Mouse (Mus musculus): ENCODE measurements around the gene Parp1. TPM values are rescaled to one million over a fixed set of nuclear protein-coding genes. Genes with fewer than 3 reads are reported as not detected.

Parp1 gene
- polyA plus RNA-seq (2012; rRNA removed): 58.1 and 63.1 TPM in 2 replicates

- peak within 1 kb of the TSS; percentile 89 for H3K4me3 ChIP-seq (replicated peaks; ENCODE audit: insufficient read depth, low read depth, low read length)
- peak; percentile 96 to 97 for DNase-seq
- WGBS: under 1% methylated on average over 67 of the region's 67 CpGs
- TF ChIP-seq CTCF (IDR thresholded peaks at IDR 0.05; ENCODE audit: borderline replicate concordance, insufficient read depth, low read depth, low read length): no peak
- TF ChIP-seq POLR2A (IDR thresholded peaks at IDR 0.05; ENCODE audit: borderline replicate concordance, insufficient read depth, low read length): peak; percentile 69; the same call in 1 of the 2 replicates
- peak within 1 kb of the TSS; percentile 60 for H3K27ac ChIP-seq (ENCODE audit: insufficient read depth, low read length)
- H3K27me3 ChIP-seq (ENCODE audit: control insufficient read depth, insufficient read depth, low read length): no peaks in the 10 kb centered on the region
- H3K4me1 ChIP-seq (ENCODE audit: control insufficient read depth, insufficient read depth, low read length): peaks cover 5% of the 10 kb centered on the region; the same call in 1 of the 2 replicates
These were observed at the start of gene Parp1 for GRCm38 (mm10) chr1:180568761-180569452. Gene Parp1 (plus strand): TSS chr1:180568924.

DNA sequence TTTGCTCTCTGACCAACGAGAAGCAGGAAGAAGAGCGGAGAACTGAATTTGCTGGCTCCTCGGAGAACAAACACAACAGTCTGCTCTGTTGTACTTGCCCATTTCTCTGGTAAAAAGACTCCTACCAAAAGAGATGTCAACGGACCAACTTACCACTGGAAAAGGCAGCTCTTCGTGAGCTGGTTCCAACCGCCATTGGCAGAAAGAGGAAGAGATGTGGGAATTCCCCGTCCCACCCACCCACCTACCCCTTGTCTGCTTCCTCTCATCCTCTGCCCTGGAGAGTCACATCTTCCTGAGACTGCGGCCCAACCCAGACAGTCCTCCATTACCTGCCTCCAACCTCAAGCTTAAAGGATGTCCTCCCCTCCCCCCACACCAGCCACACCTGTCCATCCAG, 49.2 kb upstream of the Parp1 start:
- TF ChIP-seq POLR2A (IDR thresholded peaks at IDR 0.05; ENCODE audit: borderline replicate concordance, insufficient read depth, low read length) (no peak), CTCF (IDR thresholded peaks at IDR 0.05; ENCODE audit: borderline replicate concordance, insufficient read depth, low read depth, low read length) (no peak)
- Histone ChIP-seq H3K27me3 (ENCODE audit: control insufficient read depth, insufficient read depth, low read length) (no peaks in the 10 kb centered on the region), H3K4me1 (ENCODE audit: control insufficient read depth, insufficient read depth, low read length) (peaks cover 9% of the 10 kb centered on the region), H3K4me3 (replicated peaks; ENCODE audit: insufficient read depth, low read depth, low read length) (no peak overlapping the region), H3K27ac (ENCODE audit: insufficient read depth, low read length) (no peak overlapping the region)
- WGBS: 95% methylated on average over 8 of the region's 8 CpGs
- DNase-seq: no peak

GRCm38 (mm10) chr1:180520190-180520589, 48.5 kb upstream of the Parp1 start:
- no peak overlapping the region for H3K27ac ChIP-seq (ENCODE audit: insufficient read depth, low read length)
- 11% methylated on average over 7 of the region's 7 CpGs for WGBS
- no peaks in the 10 kb centered on the region for H3K27me3 ChIP-seq (ENCODE audit: control insufficient read depth, insufficient read depth, low read length)
- no peak overlapping the region for H3K4me3 ChIP-seq (replicated peaks; ENCODE audit: insufficient read depth, low read depth, low read length)
- H3K4me1 ChIP-seq (ENCODE audit: control insufficient read depth, insufficient read depth, low read length): peaks cover 13% of the 10 kb centered on the region
- TF ChIP-seq CTCF (IDR thresholded peaks at IDR 0.05; ENCODE audit: borderline replicate concordance, insufficient read depth, low read depth, low read length): no peak
- no peak for TF ChIP-seq POLR2A (IDR thresholded peaks at IDR 0.05; ENCODE audit: borderline replicate concordance, insufficient read depth, low read length)
- no peak for DNase-seq

- WGBS: 96% methylated on average over 2 of the region's 2 CpGs
- H3K4me3 ChIP-seq (replicated peaks; ENCODE audit: insufficient read depth, low read depth, low read length): no peak overlapping the region
- peaks cover 22% of the 10 kb centered on the region for H3K4me1 ChIP-seq (ENCODE audit: control insufficient read depth, insufficient read depth, low read length)
- TF ChIP-seq CTCF (IDR thresholded peaks at IDR 0.05; ENCODE audit: borderline replicate concordance, insufficient read depth, low read depth, low read length) (no peak), POLR2A (IDR thresholded peaks at IDR 0.05; ENCODE audit: borderline replicate concordance, insufficient read depth, low read length) (no peak)
- DNase-seq: no peak
- H3K27ac ChIP-seq (ENCODE audit: insufficient read depth, low read length): no peak overlapping the region
- H3K27me3 ChIP-seq (ENCODE audit: control insufficient read depth, insufficient read depth, low read length): no peaks in the 10 kb centered on the region
These were observed 45.4 kb upstream of the Parp1 start for GRCm38 (mm10) chr1:180523320-180523719.

GRCm38 (mm10) chr1:180525301-180525700, 43.4 kb upstream of the Parp1 start:
- Histone ChIP-seq H3K27me3 (ENCODE audit: control insufficient read depth, insufficient read depth, low read length) (no peaks in the 10 kb centered on the region), H3K27ac (ENCODE audit: insufficient read depth, low read length) (peak overlapping the region; percentile 39; the same call in 1 of the 2 replicates), H3K4me3 (replicated peaks; ENCODE audit: insufficient read depth, low read depth, low read length) (no peak overlapping the region), H3K4me1 (ENCODE audit: control insufficient read depth, insufficient read depth, low read length) (peaks cover 20% of the 10 kb centered on the region)
- TF ChIP-seq POLR2A (IDR thresholded peaks at IDR 0.05; ENCODE audit: borderline replicate concordance, insufficient read depth, low read length): no peak
- TF ChIP-seq CTCF (IDR thresholded peaks at IDR 0.05; ENCODE audit: borderline replicate concordance, insufficient read depth, low read depth, low read length): no peak
- DNase-seq: peak; percentile 62 to 84
- WGBS: 3% methylated on average over 1 of the region's 1 CpGs

DNA sequence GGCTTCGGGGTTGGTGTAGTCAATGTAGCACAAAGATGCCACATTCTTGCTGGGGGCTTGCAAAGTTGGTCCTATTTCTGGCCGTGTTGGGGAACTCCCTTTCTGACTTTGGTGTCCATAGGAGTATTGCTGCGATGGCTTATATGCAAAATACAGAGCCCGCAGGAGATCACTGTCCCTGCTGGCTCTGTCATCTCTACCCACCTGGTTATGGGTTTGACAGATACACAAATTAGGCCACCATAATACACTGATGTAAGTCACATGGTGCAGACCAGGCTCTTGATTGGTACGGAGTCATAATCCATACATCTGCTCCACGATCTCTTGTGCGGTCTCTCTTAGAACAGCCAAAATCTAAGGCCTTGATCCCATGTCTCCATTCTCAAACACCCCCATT, 38.9 kb upstream of the Parp1 start:
- TF ChIP-seq CTCF (IDR thresholded peaks at IDR 0.05; ENCODE audit: borderline replicate concordance, insufficient read depth, low read depth, low read length) (no peak), POLR2A (IDR thresholded peaks at IDR 0.05; ENCODE audit: borderline replicate concordance, insufficient read depth, low read length) (no peak)
- no peak overlapping the region for H3K27ac ChIP-seq (ENCODE audit: insufficient read depth, low read length)
- H3K4me1 ChIP-seq (ENCODE audit: control insufficient read depth, insufficient read depth, low read length): peaks cover 17% of the 10 kb centered on the region
- no peak for DNase-seq
- H3K4me3 ChIP-seq (replicated peaks; ENCODE audit: insufficient read depth, low read depth, low read length): no peak overlapping the region
- 94% methylated on average over 7 of the region's 7 CpGs for WGBS
- H3K27me3 ChIP-seq (ENCODE audit: control insufficient read depth, insufficient read depth, low read length): no peaks in the 10 kb centered on the region

- no peak for TF ChIP-seq POLR2A (IDR thresholded peaks at IDR 0.05; ENCODE audit: borderline replicate concordance, insufficient read depth, low read length)
- peak; percentile 35; the same call in 1 of the 2 replicates for TF ChIP-seq CTCF (IDR thresholded peaks at IDR 0.05; ENCODE audit: borderline replicate concordance, insufficient read depth, low read depth, low read length)
- Histone ChIP-seq H3K4me1 (ENCODE audit: control insufficient read depth, insufficient read depth, low read length) (peaks cover 12% of the 10 kb centered on the region), H3K27me3 (ENCODE audit: control insufficient read depth, insufficient read depth, low read length) (no peaks in the 10 kb centered on the region; the same call in 1 of the 2 replicates), H3K27ac (ENCODE audit: insufficient read depth, low read length) (peak overlapping the region; percentile 10; the same call in 1 of the 2 replicates), H3K4me3 (replicated peaks; ENCODE audit: insufficient read depth, low read depth, low read length) (no peak overlapping the region)
- peak; percentile 41 to 65 for DNase-seq
- 38% methylated on average over 8 of the region's 8 CpGs for WGBS
These were observed 38.1 kb upstream of the Parp1 start for GRCm38 (mm10) chr1:180530457-180531263.

All from cerebellum, adult 2 months (tissue).